Mouse (Mus musculus) kidney, postnatal 4 days (tissue): ENCODE data around the gene Ear10.
"Not testable (repeated sequence)": the region's sequence is repeated elsewhere in the genome, so short reads cannot be mapped to it uniquely, and the experiment has no call there.

ENCODE experiments used
- DNase-seq, 2 experiments: peaks; one replicate each; pipeline ENCODE4 v3.0.0; 2021; ENCODE audit warnings: mixed read lengths in 2 of 2

Ear10 gene

DNA sequence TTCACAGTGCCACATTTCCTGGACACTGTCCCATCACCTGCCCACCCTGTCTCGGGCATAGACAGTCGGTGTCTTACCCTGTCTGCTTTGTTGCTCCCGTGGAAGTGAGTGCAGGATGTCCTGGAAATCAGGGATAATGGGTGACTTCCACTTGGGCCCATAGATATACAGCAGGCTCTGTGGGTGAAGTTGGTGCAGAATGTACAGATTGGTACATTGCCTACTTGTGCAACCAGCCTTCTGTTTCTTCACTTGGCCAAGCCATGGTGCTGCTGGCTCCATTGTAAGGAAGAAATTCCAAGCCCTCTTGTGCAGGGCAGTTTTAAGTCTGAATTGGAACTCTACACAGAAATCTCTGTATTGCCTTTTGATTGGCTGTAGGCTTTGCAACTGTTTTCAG lies at the start of gene Ear10:
Gene Ear10, minus strand, starts transcription at position 101 of the 400 bp plus-strand sequence.
- DNase-seq: not testable (repeated sequence)

DNA sequence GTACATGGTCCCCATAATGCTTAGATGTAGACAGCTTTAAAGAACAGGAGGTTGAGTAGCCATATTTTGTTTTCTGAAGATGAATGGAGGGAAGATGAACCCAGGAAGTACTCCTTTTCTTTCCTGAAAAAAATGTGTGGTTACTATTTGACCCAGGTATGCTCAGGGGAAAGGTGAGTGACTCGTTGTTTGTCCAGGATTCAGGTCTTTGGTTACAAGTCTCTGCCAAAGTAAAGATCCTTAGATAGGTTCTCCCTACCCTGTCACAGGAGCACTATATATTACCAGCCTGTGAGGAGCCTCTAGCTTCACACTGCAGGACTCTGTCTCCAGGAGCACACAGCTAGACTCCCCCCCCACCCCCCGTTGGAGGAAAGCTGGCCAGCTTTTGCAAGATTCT lies 33.4 kb upstream of the Ear10 start, which contains the start of gene Ang5:
Gene Ang5, plus strand, starts transcription at position 301 of the 400 bp plus-strand sequence.
- not testable (repeated sequence) for DNase-seq

DNA sequence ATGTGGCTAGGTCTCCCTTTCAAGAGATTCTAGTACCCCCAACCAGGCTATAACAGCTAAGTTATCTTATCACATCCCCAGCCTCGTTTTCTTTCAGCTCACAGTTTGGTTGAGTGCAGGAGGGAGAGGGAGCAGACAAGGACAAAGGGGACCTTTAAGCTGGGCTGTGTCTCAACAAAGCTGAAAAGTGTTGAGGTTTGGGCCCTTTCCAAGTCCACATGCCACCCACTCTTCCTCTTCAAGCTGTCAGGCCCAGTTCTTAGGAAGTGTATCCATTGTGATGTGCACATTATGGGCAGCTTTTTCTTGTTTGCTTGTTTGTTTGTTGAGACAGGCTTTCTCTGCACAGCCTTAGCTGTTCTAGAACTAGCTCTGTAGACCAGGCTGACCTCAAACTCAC lies 31.7 kb upstream of the Ear10 start:
- DNase-seq: not testable (repeated sequence)

DNA sequence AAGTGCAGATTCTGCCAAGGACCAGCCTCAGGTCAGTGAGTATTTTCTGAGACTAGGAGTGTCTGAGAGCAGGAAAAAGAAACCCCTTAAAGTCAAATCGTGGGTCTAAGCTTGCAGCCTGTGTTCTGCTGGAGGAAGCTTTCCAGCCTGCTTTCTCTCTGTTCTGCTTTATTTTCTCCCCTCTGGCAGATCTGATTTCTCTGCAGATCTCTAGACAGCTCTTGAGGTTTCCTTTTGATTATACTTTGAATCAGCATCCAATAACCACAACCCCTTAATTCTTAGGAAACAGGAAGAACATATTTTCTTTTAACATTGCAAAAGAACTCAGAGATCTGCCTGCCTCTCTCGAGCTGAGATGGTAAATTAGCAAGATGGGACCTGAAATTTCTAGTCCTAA lies 30.0 kb upstream of the Ear10 start:
- not testable (repeated sequence) for DNase-seq

DNA sequence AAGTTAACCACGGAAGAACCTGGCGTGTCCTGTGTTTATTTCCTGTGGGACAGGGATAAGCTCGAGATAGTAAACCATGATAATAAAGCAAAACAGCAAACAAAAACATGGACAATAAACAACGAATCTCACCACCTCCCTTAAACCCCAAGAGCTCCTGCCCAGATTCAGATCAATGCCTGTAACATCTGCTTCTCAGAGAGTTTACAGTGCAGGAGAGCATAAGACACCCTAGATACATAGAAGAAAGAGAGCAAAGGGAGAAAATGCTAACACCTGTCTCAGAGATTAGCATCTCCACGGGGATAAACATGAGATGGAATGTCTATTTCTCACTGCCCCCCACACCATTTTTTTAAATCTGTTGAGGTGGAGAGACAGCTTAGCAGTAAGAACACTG lies 10.0 kb upstream of the Ear10 start:
- DNase-seq: not testable (repeated sequence)

DNA sequence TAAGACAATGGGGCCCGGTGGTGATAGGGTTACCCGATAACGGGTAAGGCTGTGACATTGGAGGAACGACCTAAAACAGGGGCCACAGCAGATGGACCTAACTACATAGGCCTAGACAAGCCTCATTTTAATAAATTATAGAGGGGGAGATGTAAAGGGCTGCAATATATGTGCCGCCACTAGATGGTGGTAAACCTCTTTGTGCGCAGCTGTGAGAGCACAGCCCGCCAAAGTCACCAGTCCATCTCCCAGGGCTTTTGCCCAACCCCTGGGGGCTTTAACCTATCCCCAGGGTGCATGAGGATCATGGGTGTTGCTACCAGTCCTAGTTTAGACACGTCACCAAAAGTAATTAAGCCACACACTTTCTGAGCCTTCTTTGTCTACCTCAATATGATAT lies 9.6 kb upstream of the Ear10 start:
- peak; percentile 58 to 63 for DNase-seq

DNA sequence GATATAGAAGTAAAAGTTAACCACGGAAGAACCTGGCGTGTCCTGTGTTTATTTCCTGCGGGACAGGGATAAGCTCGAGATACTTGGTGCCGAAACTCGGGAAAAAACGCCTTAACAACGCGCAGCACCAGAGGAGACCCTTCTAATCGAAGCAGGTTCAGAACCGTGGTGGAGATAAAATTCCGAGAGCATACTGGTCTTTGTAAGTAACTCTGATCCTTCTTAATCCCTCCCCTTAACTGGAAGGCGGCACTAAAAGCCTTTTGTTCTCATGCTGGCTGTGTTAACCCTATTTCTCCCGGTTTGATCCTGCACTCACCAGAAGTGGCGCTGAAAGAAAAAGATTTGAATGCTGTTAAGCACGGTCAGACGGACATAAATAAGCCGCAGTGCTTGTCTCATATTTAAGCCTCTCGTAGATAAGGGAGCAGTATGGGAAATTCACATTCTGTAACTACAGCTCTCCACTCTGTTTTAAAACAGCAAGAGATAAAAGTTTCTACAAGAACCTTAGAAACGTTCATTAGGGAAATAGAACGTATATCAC lies 2.1 kb upstream of the Ear10 start:
- DNase-seq: not testable (repeated sequence)

DNA sequence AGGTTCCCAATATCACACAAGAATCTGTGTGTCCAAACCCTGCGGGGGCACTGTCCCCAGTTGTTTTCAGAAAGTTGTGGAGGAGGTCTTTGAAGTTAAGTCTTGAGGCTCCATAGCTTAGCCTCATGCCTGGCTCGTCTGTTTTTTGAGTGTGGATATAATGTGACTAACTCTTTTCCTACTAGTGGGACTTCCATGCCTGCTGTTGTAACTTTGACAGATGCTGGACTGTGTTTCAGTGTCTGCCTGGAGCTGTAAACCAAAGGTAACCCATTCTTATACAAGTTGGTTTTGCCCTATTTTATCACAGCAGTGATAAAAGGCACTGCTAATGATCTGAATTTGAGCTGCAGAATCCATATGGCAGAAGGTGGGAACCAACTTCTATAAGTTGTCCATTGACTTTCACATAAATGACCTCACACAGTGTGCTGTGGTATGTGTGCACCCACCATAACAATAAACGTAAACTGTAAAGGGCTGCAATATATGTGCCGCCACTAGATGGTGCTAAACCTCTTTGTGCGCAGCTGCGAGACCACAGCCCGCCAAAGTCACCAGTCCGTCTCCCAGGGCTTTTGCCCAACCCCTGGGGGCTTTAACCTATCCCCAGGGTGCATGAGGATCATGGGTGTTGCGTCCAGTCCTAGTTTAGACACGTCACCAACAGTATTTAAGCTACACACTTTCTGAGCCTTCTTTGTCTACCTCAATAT lies 1.5 kb upstream of the Ear10 start, which contains the start of gene Gm8113:
Gene Gm8113, plus strand, starts transcription at position 703 of the 716 bp plus-strand sequence.
- DNase-seq: peak; percentile 75 to 80

DNA sequence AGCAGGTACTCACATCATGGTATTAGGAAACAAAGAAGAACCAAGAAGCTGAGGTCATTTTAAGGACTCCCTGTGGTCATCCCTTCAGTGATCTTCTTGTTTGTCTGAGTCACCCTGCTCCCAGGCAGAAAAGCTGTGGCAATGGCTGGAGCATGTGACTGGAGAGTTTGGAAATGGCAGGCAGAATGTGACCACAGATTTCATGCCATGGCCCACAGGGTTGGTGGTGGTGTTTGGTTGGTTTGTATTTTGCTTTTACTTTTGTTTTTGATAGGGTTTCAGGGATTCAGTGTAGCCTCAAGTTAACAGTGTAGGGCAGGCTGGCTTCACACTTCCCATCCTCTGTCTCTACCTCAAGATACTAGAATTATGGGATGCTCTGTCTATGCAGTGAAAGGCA lies 5.1 kb downstream of the Ear10 start:
- not testable (repeated sequence) for DNase-seq

DNA sequence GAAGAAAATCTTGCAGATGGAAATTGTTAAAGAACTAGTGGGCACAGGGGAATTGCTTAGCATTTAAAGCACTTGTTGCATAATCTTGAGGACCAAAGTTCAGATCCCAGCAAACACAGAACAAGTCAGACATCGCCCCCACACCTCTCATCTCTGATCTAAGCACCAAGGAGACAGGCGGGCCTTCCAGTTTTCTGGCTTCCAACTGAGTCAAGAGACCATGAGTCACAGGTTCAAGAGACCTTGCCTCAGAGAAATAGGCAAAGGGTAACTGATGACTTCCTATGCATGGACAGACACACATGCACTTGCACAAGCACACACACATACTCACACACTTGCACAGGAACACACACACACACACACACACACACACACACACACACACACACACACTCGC lies 24.8 kb downstream of the Ear10 start:
- DNase-seq: not testable (repeated sequence)

DNA sequence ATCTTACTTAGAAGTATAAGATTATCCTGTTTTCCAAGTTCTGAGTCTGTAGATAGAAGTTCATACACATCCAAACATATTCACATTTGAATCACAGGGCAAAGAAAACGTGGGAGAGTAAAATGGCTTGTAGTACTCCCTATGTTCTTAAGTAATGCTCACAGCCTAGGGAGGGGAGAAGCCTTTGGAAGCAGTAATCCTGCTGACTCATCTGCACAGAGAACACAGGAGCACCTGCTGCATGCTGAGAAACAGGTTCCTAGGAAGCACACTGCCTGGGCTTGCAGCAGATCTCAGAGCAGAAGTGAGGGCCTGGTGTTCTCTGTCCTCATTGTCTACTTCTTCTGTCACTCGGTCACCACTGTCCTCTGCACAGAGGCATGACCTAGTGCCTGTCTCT lies 28.0 kb downstream of the Ear10 start:
- not testable (repeated sequence) for DNase-seq

DNA sequence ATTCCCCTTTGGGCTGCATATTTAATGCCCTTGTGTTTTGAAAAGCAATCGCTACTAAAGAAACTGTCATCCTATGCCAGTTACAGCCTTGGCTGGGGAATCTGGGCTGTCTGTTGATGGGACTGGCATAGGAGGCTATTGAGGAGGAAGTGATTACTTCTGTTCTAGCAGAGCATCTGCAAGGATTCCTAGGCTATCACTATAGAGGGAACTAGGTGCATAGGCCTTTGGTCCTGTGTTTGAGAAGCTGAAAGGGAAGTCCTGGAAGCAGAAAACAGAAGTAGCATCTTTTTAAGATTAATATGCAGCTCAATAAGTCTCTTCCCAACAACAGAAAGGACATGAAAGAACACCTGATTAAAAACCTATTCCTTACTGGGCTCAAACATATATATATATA lies 32.1 kb downstream of the Ear10 start:
- DNase-seq: not testable (repeated sequence)

DNA sequence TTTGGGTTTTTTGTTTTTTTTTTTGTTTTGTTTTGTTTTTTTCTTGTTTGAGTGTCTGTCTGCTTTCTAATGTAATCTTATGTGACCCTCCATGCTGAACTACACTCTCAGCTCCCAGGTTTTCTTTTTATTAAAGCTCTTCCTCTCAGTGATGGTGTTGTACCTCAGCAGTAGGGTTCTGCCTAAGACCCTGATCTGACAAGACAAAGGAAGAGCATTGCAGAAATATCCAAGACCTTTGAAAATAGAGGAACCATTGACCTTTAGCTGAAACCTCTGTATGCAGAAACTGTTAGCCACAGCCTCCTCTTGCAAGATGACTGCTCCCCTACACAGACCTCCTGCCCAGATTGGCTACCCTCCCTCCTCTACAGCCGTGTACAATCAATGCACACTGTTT lies 37.1 kb downstream of the Ear10 start:
- DNase-seq: not testable (repeated sequence)

DNA sequence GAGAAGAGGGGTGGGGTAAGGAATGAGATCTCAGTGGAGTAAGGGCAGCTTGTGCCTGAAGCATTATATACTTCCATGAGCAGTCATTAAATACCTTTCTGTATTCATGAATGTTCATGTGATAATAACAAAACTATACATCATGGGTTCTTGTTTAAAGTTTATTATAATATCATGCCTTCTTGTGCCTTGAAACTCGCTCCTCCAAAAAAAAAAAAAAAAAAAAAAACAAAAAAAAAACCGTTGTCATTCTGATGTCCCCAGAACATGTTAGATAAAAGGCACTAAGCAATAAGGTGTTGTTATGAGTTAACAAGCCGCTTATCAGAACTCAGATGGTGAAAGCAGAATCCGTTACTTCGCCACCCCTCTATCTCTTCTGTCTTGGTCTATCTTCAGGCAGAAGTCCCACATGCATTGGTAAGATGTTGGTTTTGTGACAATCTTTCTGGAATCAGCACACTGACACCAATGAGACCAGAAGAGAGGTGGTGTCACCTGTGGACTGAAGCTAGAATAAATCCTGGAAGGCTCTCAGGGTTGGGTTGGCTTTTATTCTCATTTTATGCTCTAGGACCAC lies 43.3 kb downstream of the Ear10 start:
- not testable (repeated sequence) for DNase-seq

DNA sequence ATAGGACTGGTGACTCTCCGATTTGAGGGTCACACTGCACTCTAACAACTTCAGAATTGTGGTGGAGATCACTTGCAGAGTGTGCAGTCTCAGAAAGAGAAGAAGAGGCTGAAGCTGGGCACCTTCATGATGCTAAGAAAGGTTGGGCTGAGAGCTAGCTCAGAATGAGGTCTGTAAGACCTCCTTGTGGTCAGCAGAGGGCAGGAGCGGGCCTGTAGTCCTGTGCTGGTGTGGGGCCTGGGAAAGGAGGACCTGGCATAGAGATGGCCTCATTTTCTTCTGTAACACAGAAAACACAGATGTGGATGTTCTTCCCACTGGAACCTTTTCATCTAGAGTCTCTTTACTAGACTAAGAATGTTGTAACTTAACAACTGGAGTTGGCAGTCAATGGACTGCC lies 45.6 kb downstream of the Ear10 start:
- DNase-seq: not testable (repeated sequence)

DNA sequence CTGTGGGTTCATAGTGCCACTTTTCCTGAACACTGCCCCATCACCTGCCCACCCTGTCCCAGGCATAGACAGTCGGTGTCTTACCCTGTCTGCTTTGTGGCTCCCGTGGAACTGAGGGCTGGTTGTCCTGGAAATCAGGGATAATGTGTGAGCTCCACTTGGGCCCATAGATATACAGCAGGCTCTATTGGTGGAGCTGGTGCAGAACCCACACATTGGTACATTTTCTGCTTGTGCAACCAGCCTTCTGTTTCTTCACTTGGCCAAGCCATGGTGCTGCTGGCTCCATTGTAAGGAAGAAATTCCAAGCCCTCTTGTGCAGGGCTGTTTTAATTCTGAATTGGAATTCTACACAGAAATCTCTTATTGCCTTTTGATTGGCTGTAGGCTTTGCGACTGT lies 47.9 kb downstream of the Ear10 start, which contains the start of gene Ear1:
Gene Ear1, minus strand, starts transcription at position 101 of the 400 bp plus-strand sequence.
- DNase-seq: not testable (repeated sequence)

DNA sequence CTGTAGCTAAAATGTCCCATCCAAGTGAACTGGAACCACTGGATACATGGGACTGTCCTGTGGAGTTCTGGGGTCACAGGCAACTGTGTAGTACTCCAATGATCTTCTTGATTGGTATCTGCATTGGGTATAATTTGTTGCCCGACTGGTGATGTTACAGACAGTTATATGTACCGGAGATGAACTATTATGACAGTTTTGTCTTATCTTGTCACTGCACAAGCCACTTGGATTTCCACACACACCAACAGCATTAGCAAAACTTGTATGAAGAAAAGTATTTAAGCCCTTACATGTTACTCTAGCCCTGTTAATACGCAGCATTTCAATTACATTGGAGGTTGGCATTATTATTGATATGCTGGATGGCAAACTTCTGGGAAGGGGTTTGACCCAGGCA lies 48.5 kb downstream of the Ear10 start:
- not testable (repeated sequence) for DNase-seq
